Mouse (Mus musculus): Measurements from ENCODE around the gene Rnasel.

GRCm38 (mm10) chr1:153769998-153770775, 21.0 kb downstream of the Rnasel start:
- TF ChIP-seq CTCF (IDR thresholded peaks at IDR 0.05) (no peak), EP300 (IDR thresholded peaks at IDR 0.05) (no peak)
